ENCODE assay signal across 24 mouse cellular contexts in genomic region chr7:52015180-52015579, GRCm38 (mm10). TPM values are rescaled to one million over a fixed set of nuclear protein-coding genes. Genes with fewer than 3 reads are reported as not detected.
"Had no signal": no experiment of that assay in that cellular context is flagged by ENCODE, and none has a peak within 500 bp of the region (broad histone marks: within the 10 kb centered on the region; RNA-seq: fewer than 3 reads in every experiment).

No protein-coding gene starts in this region.

- H3K4me2 ChIP-seq: liver, embryonic 12.5 days; midbrain, embryonic 13.5 days had no signal

- ATAC-seq: liver, embryonic 12.5 days; liver, postnatal 0 days; lung, postnatal 0 days; midbrain, embryonic 13.5 days had no signal

- DNase-seq: kidney, adult 18-20 months; kidney, postnatal 10 days; kidney, postnatal 4 days; liver, postnatal 0 days; lung, postnatal 36 days; right cerebral cortex, postnatal 14 days; thymus, adult 2 months; thymus, postnatal 25 days had no signal

- H3K9me3 ChIP-seq: limb, embryonic 10.5 days; liver, embryonic 12.5 days; midbrain, embryonic 13.5 days had no signal

- H3K9ac ChIP-seq: liver, embryonic 12.5 days; liver, postnatal 0 days; midbrain, embryonic 13.5 days had no signal

- H3K4me1 ChIP-seq: limb, embryonic 10.5 days; megakaryocyte, embryonic 14.5 days; midbrain, embryonic 13.5 days had no signal

- H3K4me3 ChIP-seq: left cerebral cortex, adult 2 months; limb, embryonic 10.5 days; liver, embryonic 12.5 days; megakaryocyte, embryonic 14.5 days; midbrain, embryonic 13.5 days had no signal

- H3K36me3 ChIP-seq: limb, embryonic 10.5 days; liver, embryonic 12.5 days; midbrain, embryonic 13.5 days had no signal

- H3K27ac ChIP-seq: left cerebral cortex, adult 2 months; limb, embryonic 10.5 days; liver, embryonic 12.5 days; midbrain, embryonic 13.5 days; stomach, postnatal 0 days had no signal

- H3K27me3 ChIP-seq: liver, embryonic 12.5 days; megakaryocyte, embryonic 14.5 days; midbrain, embryonic 13.5 days had no signal

RNA-seq across cellular contexts. Expression of gene 1700015G11Rik, which starts 0.3 kb away (rescaled TPM):
- total RNA-seq: layer of hippocampus, adult 8-10 months; layer of hippocampus, postnatal 25 days; left cerebral cortex, adult 2 months; left cerebral cortex, postnatal 14 days; midbrain, postnatal 0 days had no signal
- polyA plus RNA-seq: kidney, embryonic 14.5 days; limb, embryonic 10.5 days; limb, embryonic 14.5 days; liver, embryonic 12.5 days; liver, postnatal 0 days; lung, postnatal 0 days; midbrain, embryonic 13.5 days; midbrain, postnatal 0 days; neural tube, embryonic 14.5 days; spleen, adult 2 months; stomach, postnatal 0 days; thymus, adult 2 months; urinary bladder, adult 2 months had no signal
